Mouse (Mus musculus): ENCODE data around the gene Zfp746.

DNA sequence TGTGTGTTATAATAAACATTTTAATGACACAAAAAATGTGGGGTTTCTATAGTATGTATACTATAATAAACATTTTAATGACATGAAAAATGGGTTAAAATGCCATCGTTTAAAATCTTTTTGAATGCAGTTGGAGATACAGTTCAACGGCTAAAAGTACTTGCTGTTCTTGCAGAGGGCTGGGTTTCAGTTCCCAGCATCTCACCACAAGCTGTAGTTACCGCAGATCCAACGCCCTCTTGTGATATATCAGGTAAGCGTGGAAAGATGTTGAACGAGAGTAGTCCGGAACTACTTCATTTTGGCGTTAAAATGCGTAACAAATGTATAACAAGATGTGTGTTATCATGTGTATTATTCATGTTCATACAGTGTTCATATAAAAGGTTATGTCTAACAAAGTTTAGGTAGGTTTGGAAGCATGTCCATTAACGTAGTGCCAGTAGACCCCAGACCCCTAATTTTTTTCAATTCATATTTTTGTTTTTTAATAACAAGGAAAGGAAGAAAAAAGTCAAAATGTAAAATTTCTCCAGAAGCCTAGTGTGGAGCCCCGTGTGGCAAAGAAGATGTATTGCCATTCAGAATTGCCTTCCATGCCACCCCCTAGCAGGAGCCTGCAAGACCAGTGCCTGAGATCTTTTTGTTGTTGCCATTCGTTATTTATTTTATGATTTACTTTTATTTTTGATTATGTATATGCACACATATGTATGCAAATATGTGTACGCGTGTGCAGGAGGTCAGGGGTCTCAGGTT is 743 bp upstream of the Zfp746 start:
- TF ChIP-seq CTCF (IDR thresholded peaks at IDR 0.05; ENCODE audit: low read depth) = peak; percentile 39; the same call in 1 of the 2 replicates
- TF ChIP-seq EP300 (optimal IDR thresholded peaks at IDR 0.05) = no peak
